Mouse (Mus musculus): ENCODE data around the gene Uhrf1bp1l. TPM values are rescaled to one million over a fixed set of nuclear protein-coding genes. Genes with fewer than 3 reads are reported as not detected.

The Uhrf1bp1l gene
- polyA plus RNA-seq, 1 experiment from 2014 or later = 38.0 TPM

GRCm38 (mm10) chr10:89776029-89776428 is 31.2 kb downstream of the Uhrf1bp1l start:
- H3K27me3 ChIP-seq (ENCODE audit: control insufficient read depth, insufficient read depth, low read length) = no peaks in the 10 kb centered on the region
- H3K27ac ChIP-seq (ENCODE audit: low read depth, low read length) = no peak overlapping the region
- H3K4me2 ChIP-seq (replicated peaks; ENCODE audit: low read depth, low read length) = no peak overlapping the region
- ATAC-seq (ENCODE audit: low FRiP score, low TSS enrichment) = no peak
- H3K9ac ChIP-seq (ENCODE audit: low read depth, low read length) = no peak overlapping the region
- no peak overlapping the region for H3K4me3 ChIP-seq (ENCODE audit: low read length)
- no peaks in the 10 kb centered on the region for H3K9me3 ChIP-seq (ENCODE audit: control insufficient read depth, low read length)
- H3K36me3 ChIP-seq (ENCODE audit: control insufficient read depth, insufficient read depth, low read length) = peaks cover 10% of the 10 kb centered on the region
- 95% methylated on average over 6 of the region's 6 CpGs for WGBS
- H3K4me1 ChIP-seq (ENCODE audit: control insufficient read depth, insufficient read depth, low read length) = no peaks in the 10 kb centered on the region

GRCm38 (mm10) chr10:89791870-89792269 is 47.1 kb downstream of the Uhrf1bp1l start:
- ATAC-seq (ENCODE audit: low FRiP score, low TSS enrichment) = no peak
- no peaks in the 10 kb centered on the region for H3K27me3 ChIP-seq (ENCODE audit: control insufficient read depth, insufficient read depth, low read length)
- 92% methylated on average over 4 of the region's 4 CpGs for WGBS

GRCm38 (mm10) chr10:89794121-89794520 is 49.3 kb downstream of the Uhrf1bp1l start:
- H3K4me3 ChIP-seq (ENCODE audit: low read length) = no peak overlapping the region
- H3K9ac ChIP-seq (ENCODE audit: low read depth, low read length) = no peak overlapping the region
- 90% methylated on average over 6 of the region's 6 CpGs for WGBS
- H3K36me3 ChIP-seq (ENCODE audit: control insufficient read depth, insufficient read depth, low read length) = peaks cover 6% of the 10 kb centered on the region; the same call in 1 of the 2 replicates
- no peaks in the 10 kb centered on the region for H3K9me3 ChIP-seq (ENCODE audit: control insufficient read depth, low read length)
- H3K27ac ChIP-seq (ENCODE audit: low read depth, low read length) = no peak overlapping the region
- no peak overlapping the region for H3K4me2 ChIP-seq (replicated peaks; ENCODE audit: low read depth, low read length)
- H3K4me1 ChIP-seq (ENCODE audit: control insufficient read depth, insufficient read depth, low read length) = no peaks in the 10 kb centered on the region
- ATAC-seq (ENCODE audit: low FRiP score, low TSS enrichment) = no peak
- no peaks in the 10 kb centered on the region for H3K27me3 ChIP-seq (ENCODE audit: control insufficient read depth, insufficient read depth, low read length)

More at GRCm38 (mm10) chr10:89791870-89792269, 47.1 kb downstream of the Uhrf1bp1l start:
- Histone ChIP-seq H3K36me3 (ENCODE audit: control insufficient read depth, insufficient read depth, low read length) (peaks cover 13% of the 10 kb centered on the region; the same call in 1 of the 2 replicates), H3K9ac (ENCODE audit: low read depth, low read length) (no peak overlapping the region), H3K4me3 (ENCODE audit: low read length) (no peak overlapping the region), H3K9me3 (ENCODE audit: control insufficient read depth, low read length) (no peaks in the 10 kb centered on the region), H3K4me2 (replicated peaks; ENCODE audit: low read depth, low read length) (no peak overlapping the region), H3K27ac (ENCODE audit: low read depth, low read length) (no peak overlapping the region), H3K4me1 (ENCODE audit: control insufficient read depth, insufficient read depth, low read length) (no peaks in the 10 kb centered on the region)

- ATAC-seq (ENCODE audit: low FRiP score, low TSS enrichment) = no peak
- peaks cover 27% of the 10 kb centered on the region for H3K36me3 ChIP-seq (ENCODE audit: control insufficient read depth, insufficient read depth, low read length)
- no peak overlapping the region for H3K9ac ChIP-seq (ENCODE audit: low read depth, low read length)
- H3K27ac ChIP-seq (ENCODE audit: low read depth, low read length) = no peak overlapping the region
- no peaks in the 10 kb centered on the region for H3K4me1 ChIP-seq (ENCODE audit: control insufficient read depth, insufficient read depth, low read length)
- no peak overlapping the region for H3K4me2 ChIP-seq (replicated peaks; ENCODE audit: low read depth, low read length)
- WGBS = 83% methylated on average over 4 of the region's 4 CpGs
- no peak overlapping the region for H3K4me3 ChIP-seq (ENCODE audit: low read length)
- H3K27me3 ChIP-seq (ENCODE audit: control insufficient read depth, insufficient read depth, low read length) = no peaks in the 10 kb centered on the region
- no peaks in the 10 kb centered on the region for H3K9me3 ChIP-seq (ENCODE audit: control insufficient read depth, low read length)
These were observed 74.4 kb downstream of the Uhrf1bp1l start for GRCm38 (mm10) chr10:89819146-89819545.

- H3K27me3 ChIP-seq (ENCODE audit: control insufficient read depth, insufficient read depth, low read length) = no peaks in the 10 kb centered on the region
- H3K4me3 ChIP-seq (ENCODE audit: low read length) = no peak overlapping the region
- peaks cover 4% of the 10 kb centered on the region; the same call in 1 of the 2 replicates for H3K36me3 ChIP-seq (ENCODE audit: control insufficient read depth, insufficient read depth, low read length)
- 41% methylated on average over 2 of the region's 2 CpGs for WGBS
- no peaks in the 10 kb centered on the region for H3K4me1 ChIP-seq (ENCODE audit: control insufficient read depth, insufficient read depth, low read length)
- ATAC-seq (ENCODE audit: low FRiP score, low TSS enrichment) = no peak
- no peaks in the 10 kb centered on the region for H3K9me3 ChIP-seq (ENCODE audit: control insufficient read depth, low read length)
- no peak overlapping the region for H3K27ac ChIP-seq (ENCODE audit: low read depth, low read length)
- H3K4me2 ChIP-seq (replicated peaks; ENCODE audit: low read depth, low read length) = no peak overlapping the region
- H3K9ac ChIP-seq (ENCODE audit: low read depth, low read length) = no peak overlapping the region
These were observed 79.1 kb downstream of the Uhrf1bp1l start for GRCm38 (mm10) chr10:89823906-89824305.

- H3K9ac ChIP-seq (ENCODE audit: low read depth, low read length) = no peak overlapping the region
- 34% methylated on average over 3 of the region's 3 CpGs for WGBS
- no peaks in the 10 kb centered on the region for H3K36me3 ChIP-seq (ENCODE audit: control insufficient read depth, insufficient read depth, low read length)
- H3K4me1 ChIP-seq (ENCODE audit: control insufficient read depth, insufficient read depth, low read length) = no peaks in the 10 kb centered on the region
- no peak overlapping the region for H3K4me2 ChIP-seq (replicated peaks; ENCODE audit: low read depth, low read length)
- H3K4me3 ChIP-seq (ENCODE audit: low read length) = no peak overlapping the region
- no peak overlapping the region for H3K27ac ChIP-seq (ENCODE audit: low read depth, low read length)
- ATAC-seq (ENCODE audit: low FRiP score, low TSS enrichment) = no peak
- no peaks in the 10 kb centered on the region for H3K27me3 ChIP-seq (ENCODE audit: control insufficient read depth, insufficient read depth, low read length)
- H3K9me3 ChIP-seq (ENCODE audit: control insufficient read depth, low read length) = no peaks in the 10 kb centered on the region
These were observed 82.1 kb downstream of the Uhrf1bp1l start for GRCm38 (mm10) chr10:89826896-89827295.

GRCm38 (mm10) chr10:89832334-89832733 is 87.5 kb downstream of the Uhrf1bp1l start:
- ATAC-seq (ENCODE audit: low FRiP score, low TSS enrichment) = no peak
- Histone ChIP-seq H3K4me1 (ENCODE audit: control insufficient read depth, insufficient read depth, low read length) (no peaks in the 10 kb centered on the region), H3K4me3 (ENCODE audit: low read length) (no peak overlapping the region), H3K36me3 (ENCODE audit: control insufficient read depth, insufficient read depth, low read length) (no peaks in the 10 kb centered on the region), H3K27ac (ENCODE audit: low read depth, low read length) (no peak overlapping the region), H3K4me2 (replicated peaks; ENCODE audit: low read depth, low read length) (no peak overlapping the region), H3K9ac (ENCODE audit: low read depth, low read length) (no peak overlapping the region), H3K27me3 (ENCODE audit: control insufficient read depth, insufficient read depth, low read length) (no peaks in the 10 kb centered on the region), H3K9me3 (ENCODE audit: control insufficient read depth, low read length) (no peaks in the 10 kb centered on the region)
- WGBS = 81% methylated on average over 4 of the region's 4 CpGs

- no peaks in the 10 kb centered on the region for H3K27me3 ChIP-seq (ENCODE audit: control insufficient read depth, insufficient read depth, low read length)
- H3K4me1 ChIP-seq (ENCODE audit: control insufficient read depth, insufficient read depth, low read length) = no peaks in the 10 kb centered on the region
- no peak for ATAC-seq (ENCODE audit: low FRiP score, low TSS enrichment)
- H3K9ac ChIP-seq (ENCODE audit: low read depth, low read length) = no peak overlapping the region
- 88% methylated on average over 10 of the region's 10 CpGs for WGBS
- no peak overlapping the region for H3K27ac ChIP-seq (ENCODE audit: low read depth, low read length)
- no peaks in the 10 kb centered on the region for H3K36me3 ChIP-seq (ENCODE audit: control insufficient read depth, insufficient read depth, low read length)
- H3K4me2 ChIP-seq (replicated peaks; ENCODE audit: low read depth, low read length) = no peak overlapping the region
- H3K9me3 ChIP-seq (ENCODE audit: control insufficient read depth, low read length) = no peaks in the 10 kb centered on the region
- H3K4me3 ChIP-seq (ENCODE audit: low read length) = no peak overlapping the region
These were observed 88.4 kb downstream of the Uhrf1bp1l start for GRCm38 (mm10) chr10:89833166-89833565.

GRCm38 (mm10) chr10:89837476-89837875 is 92.7 kb downstream of the Uhrf1bp1l start:
- ATAC-seq (ENCODE audit: low FRiP score, low TSS enrichment) = no peak
- no peak overlapping the region for H3K27ac ChIP-seq (ENCODE audit: low read depth, low read length)
- H3K4me2 ChIP-seq (replicated peaks; ENCODE audit: low read depth, low read length) = no peak overlapping the region

More at GRCm38 (mm10) chr10:89837476-89837875, 92.7 kb downstream of the Uhrf1bp1l start:
- Histone ChIP-seq H3K36me3 (ENCODE audit: control insufficient read depth, insufficient read depth, low read length) (no peaks in the 10 kb centered on the region), H3K4me1 (ENCODE audit: control insufficient read depth, insufficient read depth, low read length) (no peaks in the 10 kb centered on the region), H3K9ac (ENCODE audit: low read depth, low read length) (no peak overlapping the region), H3K27me3 (ENCODE audit: control insufficient read depth, insufficient read depth, low read length) (no peaks in the 10 kb centered on the region), H3K9me3 (ENCODE audit: control insufficient read depth, low read length) (no peaks in the 10 kb centered on the region), H3K4me3 (ENCODE audit: low read length) (no peak overlapping the region)
- WGBS = 41% methylated on average over 3 of the region's 3 CpGs

Data from kidney, embryonic 14.5 days (tissue).